Mouse (Mus musculus): ENCODE measurements around the gene Cit.

- TF ChIP-seq POLR2A (IDR thresholded peaks at IDR 0.05; ENCODE audit: borderline replicate concordance, low read depth, low read length) (no peak), CTCF (IDR thresholded peaks at IDR 0.05; ENCODE audit: low read depth, low read length) (no peak)
Measured at GRCm38 (mm10) chr5:115848463-115848862, 3.4 kb downstream of the Cit start.
